Mouse (Mus musculus): ENCODE results near the gene Atg7.

GRCm38 (mm10) chr6:114869501-114870076 lies 226.7 kb downstream of the Atg7 start:
- TF ChIP-seq CTCF (IDR thresholded peaks at IDR 0.05; ENCODE audit: insufficient read depth, low read depth, low read length) = no peak
- TF ChIP-seq POLR2A (IDR thresholded peaks at IDR 0.05; ENCODE audit: insufficient read depth, low read depth, low read length) = no peak

Data from olfactory bulb, adult 2 months (tissue).